Mouse (Mus musculus): ENCODE measurements around the gene Me3.

Me3 gene

DNA sequence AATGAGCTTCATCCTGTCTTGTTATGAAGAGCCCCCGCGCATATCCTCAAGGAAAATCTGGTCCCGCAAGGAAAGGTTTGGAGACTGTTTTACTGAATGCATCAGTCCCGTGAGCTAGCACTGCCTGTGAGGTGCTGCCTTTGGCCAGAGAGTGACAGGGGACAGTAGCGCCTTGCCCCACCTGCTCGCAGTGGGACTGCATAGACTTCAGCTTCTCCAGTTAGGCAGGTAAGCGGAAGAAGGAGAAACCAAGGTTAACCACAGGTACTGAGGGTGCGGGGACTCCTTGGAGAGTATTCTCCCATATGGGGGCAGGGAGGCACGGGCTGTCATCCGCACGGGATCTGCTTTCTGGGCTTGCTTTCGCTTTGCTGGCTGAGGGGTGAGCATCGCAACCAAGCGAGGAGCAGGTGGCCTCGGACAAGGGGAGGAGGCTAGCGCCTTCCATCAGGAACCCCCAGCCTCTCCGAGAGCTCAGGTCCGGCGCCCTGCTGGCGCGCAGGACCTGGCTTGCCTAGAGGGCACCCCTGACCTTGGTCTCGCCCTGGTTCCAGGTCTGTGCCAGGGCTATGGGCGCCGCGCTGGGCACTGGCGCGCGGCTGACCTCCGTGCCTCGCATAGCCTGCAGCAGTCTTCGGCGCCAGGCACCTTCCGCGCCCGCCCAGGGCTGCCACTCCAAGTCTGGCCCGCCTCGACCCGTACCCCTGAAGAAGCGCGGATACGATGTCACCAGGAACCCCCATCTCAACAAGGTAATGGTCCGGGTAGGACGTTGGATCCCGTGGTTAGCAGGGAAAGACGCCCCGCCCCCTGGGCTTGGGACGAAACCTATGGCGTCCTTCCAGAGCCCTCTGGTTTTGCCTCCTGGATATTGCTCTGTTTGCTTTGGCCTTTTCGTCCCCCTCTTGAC lies at the start of gene Me3:
Gene Me3 (plus strand): TSS at position 51 of the 910 bp plus-strand sequence.
- DNase-seq (ENCODE audit: low spot score), result no peak

DNA sequence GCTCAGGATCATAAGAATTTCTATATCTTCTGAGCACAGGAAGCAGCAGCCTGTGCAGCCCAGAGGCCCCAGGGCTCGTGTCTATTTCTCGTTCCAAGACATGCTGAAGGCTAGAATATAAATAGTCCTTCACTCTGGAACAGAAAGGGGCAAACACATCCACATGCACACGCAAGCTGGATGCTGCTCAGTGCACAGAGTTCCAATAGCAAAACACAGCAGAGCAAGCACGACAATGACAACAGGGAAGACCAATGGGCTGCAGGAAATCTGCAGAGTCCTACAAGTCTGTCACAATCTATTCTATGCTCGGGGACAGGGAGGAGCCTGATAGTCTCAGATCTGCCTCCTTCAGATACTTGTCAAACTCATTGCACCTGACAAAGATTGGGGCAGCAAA lies 42.2 kb upstream of the Me3 start:
- no peak for DNase-seq (ENCODE audit: low spot score)

DNA sequence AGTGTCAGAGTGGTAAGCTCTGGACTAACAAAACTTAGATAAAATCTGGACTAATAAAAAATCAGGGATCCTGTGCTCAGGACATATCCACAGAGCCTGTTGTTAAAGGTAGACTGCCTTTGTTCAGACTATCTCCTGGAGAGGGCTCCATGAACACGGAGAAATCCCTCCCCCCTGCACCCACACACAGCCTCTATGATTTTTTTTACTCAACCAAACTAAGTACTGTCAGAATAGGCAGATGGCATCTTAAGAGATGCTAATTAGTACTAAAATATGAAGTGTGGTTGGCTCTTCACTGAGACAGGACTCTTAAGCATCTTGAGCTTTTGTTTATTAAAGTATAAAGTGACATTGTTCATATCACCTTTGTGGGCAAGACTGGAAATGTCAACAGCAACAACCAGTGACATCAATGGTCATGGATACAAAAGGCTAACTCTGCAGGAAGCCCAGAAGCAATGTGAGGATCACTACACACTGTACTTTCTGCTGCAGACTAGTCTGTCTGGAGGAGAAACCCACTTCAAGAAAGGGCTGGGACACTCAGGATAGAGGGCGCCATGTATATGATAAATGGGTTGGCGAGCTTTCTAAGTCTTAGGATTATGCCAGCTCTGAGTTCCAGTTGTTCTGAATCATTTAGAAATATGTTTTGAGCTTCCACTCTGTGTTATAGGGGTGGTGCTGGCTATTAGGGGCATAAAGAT lies 41.5 kb upstream of the Me3 start:
- no peak for DNase-seq (ENCODE audit: low spot score)

DNA sequence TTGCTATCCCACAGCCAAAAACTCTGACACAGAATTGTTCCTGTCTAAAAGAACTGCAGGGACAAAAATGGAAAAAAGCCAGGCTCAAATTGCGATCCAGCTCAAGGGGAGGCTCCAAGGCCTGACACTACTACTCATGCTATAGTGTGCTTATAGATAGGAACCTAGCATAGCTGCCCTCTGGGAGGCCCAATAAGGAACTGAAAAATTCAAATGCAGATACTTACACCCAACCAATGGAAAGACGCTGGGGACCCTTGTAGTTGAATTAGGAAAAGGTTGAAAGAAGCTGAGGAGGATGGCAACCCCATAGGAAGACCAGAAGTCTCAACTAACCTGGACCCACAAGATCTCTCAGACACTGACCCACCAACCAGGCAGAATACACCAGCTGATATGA lies 36.4 kb upstream of the Me3 start:
- no peak for DNase-seq (ENCODE audit: low spot score)

DNA sequence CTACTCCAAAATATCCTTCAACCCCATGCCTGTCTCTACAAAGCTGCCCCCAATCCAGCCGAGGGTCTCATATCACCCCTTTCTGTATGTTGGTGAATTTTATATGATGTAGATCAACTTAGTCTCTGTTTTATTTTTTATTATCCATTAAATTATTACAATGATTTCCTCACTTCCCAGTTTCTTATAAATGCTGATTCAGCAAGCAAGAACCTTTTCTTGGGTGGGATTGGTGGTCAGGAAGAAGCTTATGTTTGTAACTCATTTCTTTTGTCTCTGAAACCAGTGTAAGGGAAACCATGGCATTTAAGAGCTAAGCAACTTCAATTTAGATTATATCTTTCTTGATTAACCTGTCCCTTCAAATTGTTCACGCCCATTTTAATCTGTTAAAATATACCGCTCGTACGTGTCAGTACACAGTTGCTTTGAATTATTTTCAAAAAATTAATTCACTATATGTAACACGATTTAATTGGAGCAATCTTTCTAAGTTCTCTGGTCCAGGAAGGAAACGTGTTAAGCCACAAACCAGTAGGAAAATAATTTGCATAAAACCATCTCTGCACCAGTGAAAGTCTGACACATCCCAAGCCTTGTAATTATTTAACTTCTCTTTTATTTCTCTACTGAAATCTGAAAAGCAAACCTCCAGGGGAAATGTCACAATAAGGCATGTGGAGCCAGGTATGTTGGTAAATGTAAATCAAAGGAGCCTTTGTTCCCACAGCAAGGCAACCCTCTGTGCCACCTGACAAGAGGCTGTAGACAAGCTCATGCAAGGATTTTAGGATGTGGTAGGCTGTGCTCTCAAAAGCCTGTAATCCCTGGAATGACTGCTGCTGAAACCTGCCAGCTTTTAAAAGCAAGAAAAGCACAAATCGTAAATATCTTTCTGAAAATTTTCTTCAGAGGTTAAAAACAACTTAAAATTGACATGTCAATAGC lies 26.3 kb upstream of the Me3 start:
- no peak for DNase-seq (ENCODE audit: low spot score)

DNA sequence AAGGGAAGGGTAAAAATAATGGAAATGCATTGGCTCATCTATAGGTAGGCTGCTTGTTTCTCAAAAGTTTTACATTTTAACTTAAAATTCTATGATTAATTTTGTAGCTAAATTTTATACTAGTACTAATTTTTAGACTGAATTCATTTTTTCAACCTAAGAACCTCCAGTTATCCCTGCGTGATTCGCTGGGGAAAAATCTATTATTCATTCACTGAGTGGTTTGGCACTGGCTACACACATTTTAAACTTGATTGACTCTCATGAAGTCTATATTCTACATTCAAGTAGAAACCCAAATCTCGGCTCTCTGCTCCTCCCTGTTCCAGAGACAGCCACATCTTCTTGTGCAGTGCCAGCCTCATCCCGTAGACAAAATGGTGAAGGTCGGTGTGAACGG lies 24.9 kb upstream of the Me3 start:
- DNase-seq (ENCODE audit: low spot score), result no peak

DNA sequence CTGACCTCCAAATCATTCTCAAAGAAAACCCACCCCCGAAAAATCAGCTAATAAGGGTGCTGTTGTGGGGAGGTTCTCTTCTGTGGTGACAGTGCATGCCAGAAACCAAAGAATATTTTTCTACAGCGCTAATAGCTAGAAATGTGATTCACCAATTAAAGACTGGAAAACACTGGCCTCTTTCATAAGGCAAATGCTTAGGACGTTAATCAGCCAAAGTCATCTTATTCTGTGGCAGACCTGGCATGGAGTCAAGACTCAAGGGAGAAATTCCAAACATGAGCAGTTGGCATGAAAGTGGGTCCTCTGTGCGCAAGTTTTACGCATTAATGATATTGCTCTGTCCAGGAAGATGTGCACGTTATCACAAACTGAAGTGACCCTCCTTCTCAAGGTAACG lies 21.0 kb upstream of the Me3 start:
- DNase-seq (ENCODE audit: low spot score), result no peak

DNA sequence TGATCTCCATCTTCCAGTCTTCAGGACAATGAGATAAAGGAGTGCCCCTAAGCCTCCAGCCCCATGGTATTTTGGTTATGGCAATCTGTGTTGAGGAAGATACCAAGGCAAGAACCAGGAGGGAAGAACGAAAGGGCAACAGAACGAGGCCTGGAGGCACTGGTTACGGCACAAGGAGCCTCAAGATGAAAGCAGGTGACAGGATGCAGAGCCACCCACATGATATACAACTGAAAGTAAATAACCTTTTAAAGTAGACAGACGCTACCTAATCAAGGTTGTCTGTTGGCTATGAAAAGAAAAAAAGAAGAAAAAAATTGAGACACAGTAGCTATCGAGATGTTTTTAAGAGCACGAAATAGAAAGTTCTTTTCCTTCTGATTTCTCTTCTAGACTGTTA lies 16.0 kb upstream of the Me3 start:
- DNase-seq (ENCODE audit: low spot score), result no peak

DNA sequence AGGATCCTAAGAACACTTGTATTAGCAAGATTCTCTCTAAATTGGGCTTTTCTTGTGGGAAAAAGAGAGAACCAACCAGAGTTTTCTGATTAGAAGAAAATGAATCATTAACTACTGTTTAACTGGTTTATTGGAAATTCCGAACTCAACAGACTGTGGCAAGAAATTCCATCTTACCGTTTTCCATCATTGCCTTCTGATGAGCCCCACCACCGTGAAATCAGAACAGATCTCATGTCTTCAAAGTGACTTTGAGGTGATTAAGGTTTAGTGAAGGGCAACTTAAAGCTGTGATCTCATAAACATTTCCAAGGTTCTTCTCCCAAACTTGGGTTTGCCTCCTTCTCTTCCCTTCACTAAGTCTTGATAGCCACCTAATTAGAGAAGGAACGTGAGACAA lies 8.9 kb upstream of the Me3 start:
- no peak for DNase-seq (ENCODE audit: low spot score)

DNA sequence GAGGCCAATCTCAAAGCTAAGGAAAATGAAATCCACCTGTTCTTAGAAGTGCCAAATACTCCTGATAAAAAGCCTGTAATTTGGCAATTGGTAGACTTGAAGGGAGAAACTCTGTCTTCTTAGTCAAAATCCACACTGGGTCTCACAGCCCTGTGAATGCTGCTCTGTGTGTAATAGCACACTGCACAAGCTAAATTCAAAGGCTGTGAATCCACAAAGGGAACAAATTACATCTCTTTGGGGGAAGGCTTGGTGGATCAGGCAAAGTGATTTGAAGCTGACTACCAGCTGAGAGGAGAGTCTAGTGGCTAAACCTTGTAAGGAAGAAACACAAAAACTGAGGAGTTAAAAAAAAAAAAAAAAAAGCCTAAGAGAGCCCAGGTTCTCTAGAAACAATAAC lies 4.8 kb upstream of the Me3 start:
- DNase-seq (ENCODE audit: low spot score), result no peak

DNA sequence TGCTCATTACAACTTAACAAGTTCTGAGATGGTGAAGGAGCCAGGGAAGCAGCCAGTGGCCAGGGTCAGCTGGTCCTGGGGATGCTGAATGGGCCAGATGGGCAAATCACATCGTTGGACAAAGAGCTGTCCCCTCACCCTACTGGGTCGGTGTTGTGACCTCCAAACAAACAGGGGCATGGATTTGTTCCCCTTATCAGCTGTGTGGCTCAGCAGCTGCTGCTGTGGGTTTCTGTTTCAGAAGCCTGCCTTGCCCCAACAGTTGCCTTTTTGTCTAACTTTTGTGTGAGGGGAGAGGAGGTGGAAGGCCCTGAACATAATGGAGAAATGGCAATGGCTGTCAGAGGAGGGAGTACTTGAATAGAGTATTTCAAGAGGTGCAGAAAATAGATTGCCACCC lies 4.2 kb upstream of the Me3 start:
- no peak for DNase-seq (ENCODE audit: low spot score)

DNA sequence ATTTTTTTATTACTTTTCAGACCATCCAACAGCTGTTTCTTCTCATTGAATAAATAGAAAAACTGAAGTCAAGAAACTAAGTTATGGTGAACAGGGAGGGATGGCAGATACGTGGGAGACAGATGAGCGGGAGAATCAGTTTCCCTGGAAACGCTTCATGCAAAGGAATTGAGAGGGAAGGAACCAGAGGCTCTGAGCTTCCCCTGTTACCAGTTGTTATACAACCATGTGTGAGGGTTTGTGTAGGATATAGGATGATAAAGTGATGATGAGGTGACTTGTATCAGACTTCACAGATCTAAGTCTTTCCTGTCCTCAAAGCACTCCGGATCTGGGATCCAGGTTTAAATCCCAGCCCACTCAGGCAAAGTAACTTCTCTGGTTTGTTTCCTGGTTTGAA lies 3.2 kb upstream of the Me3 start:
- DNase-seq (ENCODE audit: low spot score), result no peak

DNA sequence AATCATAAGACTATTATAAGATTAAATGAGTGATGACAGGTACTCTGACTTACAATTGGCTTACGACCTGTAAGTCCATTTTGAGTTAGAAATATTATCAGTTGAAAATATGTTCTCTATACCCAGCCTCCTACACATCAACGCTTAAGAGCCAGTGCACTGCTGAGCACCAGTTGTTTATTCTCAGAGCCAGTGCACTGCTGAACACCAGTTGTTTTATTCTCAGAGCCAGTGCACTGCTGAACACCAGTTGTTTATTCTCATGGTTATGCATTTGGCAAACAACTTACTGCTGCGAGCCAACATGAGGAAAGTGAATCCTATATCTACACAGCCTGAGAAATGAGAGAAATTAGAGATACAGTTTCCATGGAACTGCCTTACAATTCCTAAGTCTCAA lies 2.3 kb upstream of the Me3 start:
- no peak for DNase-seq (ENCODE audit: low spot score)

DNA sequence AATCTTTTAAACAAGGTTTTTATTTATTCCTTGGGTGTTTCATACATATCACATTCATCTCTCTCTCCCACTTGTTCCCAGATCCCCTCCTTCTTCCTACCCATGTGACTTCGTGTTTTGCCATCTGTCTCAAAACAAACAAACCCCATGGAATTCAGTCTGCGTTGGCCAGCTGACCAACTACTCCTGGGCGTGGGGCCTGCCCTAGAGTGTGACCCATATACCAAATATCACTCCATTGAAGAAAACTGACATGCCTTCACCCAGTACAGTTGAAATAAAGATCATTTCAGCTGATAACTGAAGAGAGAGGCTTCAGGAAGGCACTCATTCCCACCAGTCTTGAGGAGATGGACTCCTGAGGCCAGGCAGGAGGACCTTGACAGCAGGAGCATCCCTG lies 1.4 kb upstream of the Me3 start:
- DNase-seq (ENCODE audit: low spot score), result no peak

DNA sequence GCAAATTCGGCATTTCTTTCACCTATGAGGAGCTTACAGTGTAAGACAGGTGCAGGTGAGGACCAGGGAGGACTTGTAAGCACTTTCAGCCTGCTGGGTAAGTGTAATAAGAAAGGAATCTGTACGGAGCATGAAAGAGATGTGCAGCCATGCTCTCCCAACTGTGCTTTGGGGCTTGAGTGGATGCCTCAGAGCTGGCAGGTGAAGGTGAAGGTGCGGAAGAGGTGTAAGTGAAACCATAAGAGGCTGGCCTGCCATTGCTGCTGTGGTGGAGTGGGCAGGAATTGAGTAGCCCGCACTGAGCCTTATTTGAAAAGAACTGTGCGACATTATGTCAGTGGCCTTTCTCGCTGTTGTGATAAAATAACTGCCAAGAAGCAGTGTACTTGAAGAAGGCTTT lies 8.3 kb downstream of the Me3 start:
- DNase-seq (ENCODE audit: low spot score), result no peak

DNA sequence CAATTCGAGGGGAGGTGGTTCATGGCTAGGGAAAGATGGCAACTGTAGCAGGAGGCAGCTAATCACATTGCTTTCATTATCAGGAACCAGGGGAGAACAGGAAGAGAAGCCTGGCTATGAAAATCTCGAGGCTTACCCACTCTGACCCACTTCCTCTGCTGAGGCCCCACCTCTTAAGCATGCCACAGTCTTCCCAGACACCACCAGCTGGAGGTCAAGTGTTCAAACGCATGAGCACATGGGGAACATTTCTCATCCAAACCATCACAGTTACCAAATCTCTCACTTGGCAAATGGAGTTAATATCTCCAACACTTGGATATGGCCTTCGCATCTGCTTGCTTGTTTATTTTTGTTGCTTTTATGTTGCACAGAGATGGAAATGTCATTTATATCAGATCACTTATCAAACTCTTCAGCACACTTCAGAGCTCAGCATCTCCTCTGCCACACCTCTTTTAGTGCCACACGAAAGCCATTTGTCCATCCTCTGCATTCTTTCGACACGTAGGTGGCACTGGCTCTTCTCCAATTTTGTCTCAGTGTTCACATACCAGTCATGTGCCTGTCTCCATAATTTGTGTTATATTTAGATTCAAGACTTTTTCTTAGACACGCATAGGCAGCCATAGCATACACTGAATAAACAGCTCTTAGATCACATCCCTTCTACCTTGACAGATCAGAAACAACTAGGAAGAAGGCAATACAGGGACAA lies 8.9 kb downstream of the Me3 start:
- no peak for DNase-seq (ENCODE audit: low spot score)

DNA sequence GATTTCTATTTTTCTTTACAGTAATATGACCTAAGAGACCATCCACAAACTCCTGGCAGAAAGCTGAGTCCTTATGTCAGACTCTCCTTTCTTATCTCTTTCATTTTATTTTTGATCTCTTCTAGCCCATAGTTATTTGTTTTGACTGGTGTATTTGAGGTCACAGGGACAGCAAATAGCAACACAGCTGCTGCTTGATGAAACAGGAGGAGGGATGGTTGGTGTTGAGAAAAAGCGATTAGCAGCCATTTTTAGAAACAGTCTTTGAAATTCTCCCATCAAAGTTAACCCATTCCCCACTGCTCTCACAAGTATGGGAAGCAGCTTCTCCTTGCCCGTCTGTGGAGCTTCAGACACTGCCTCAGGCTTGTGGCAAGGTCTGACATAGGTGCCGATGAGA lies 12.8 kb downstream of the Me3 start:
- DNase-seq (ENCODE audit: low spot score), result no peak

DNA sequence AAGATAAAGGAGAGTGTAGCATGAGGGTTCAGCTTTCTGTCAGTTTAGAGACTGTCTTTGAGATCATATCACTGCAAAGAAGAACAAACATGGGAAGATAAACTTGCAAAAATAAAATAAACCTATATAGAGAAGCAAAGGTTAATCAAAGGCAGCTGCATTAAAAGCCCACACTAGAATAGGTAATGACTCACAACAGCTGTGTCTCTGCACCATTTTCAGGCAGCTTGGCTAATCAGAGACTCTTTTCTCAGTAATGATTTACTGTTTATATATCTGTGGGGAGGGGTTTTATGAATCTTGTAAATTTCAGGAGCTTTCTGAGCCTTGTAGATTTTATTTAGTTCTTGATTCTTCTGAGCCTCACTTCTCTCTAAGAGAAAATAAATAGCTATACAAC lies 15.7 kb downstream of the Me3 start:
- no peak for DNase-seq (ENCODE audit: low spot score)

DNA sequence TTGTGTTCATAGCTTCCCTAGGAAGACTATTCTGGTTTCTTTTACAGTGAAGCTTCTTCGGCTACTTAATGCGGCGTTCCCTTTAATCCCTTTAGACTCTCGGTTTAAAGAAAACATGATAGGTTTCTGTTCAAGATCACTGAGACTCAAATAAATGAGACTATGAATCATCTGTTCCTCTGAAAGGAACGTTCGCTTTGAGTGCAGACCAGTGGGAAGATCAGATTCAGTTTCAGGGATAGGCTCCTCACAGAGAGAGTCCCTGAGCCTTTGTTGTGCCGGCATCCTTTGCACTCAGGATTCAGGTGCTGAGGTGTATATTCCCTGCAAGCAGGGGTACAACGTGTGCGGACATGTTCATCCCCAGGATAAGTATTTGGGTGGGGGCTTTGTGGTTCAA lies 25.0 kb downstream of the Me3 start:
- no peak for DNase-seq (ENCODE audit: low spot score)

DNA sequence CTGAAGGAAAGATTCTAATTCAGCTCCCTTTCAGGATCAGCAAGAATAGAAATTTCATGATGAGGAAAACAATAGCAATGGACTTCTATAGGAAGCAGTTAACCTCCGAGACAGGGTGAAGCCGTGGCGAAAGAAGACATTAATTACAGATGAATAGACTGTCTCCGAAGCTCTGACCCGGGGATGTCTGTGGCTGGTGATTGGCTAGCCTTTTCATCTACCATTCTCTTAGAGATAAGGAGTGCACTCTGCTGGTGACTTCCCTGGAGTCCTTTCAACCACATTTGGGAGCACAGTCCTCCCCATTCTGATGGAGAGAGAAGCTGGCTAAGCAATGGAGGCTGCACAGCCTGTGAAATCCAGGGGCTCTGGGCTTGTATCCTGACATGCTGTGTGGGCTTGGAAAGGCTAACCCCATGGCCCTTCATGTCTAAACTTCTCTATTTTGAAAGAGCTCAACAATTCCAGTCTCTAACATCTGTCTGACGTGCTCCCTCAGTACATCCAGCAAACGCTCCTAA lies 25.6 kb downstream of the Me3 start:
- DNase-seq (ENCODE audit: low spot score), result no peak

DNA sequence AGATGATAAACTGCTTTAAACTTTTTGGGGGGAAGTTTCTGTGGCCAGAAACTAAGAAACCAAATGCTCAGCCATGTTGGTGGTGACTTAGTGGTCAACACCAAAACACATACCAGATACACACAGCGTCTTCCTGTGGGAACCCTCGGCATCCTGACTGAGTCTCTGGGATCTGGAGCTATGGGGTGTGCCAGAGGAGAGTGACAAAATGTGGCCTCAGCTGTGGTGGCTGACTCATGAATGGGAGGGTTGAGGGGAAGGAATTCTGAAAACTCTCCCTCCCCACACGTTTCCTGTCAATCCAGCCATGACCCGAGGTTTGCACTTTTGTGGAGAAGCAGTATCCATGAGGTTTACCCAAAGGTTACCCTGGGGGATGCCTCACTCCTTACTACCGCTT lies 32.0 kb downstream of the Me3 start:
- DNase-seq (ENCODE audit: low spot score), result no peak

DNA sequence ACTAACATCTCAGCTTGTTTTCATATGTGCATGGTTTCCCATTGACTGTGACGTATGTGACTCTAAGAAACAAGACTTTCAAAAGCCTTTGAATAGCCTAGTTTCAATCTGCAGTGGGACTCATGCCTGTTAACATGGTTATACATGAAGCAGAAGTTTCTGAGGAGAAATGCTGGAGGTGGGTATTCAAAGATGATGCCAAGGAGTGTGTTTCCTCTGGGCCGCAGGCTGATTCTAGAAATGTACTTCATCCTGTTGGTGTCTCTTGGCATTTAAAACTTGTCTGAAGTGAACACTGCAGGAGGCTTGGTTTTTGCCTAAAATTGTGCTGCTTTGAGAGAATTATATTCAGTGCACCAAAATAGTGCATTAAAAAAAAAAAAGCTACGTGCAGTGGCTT lies 34.2 kb downstream of the Me3 start:
- no peak for DNase-seq (ENCODE audit: low spot score)
